ENCODE assay signal across 20 mouse cellular contexts in the genomic region with DNA sequence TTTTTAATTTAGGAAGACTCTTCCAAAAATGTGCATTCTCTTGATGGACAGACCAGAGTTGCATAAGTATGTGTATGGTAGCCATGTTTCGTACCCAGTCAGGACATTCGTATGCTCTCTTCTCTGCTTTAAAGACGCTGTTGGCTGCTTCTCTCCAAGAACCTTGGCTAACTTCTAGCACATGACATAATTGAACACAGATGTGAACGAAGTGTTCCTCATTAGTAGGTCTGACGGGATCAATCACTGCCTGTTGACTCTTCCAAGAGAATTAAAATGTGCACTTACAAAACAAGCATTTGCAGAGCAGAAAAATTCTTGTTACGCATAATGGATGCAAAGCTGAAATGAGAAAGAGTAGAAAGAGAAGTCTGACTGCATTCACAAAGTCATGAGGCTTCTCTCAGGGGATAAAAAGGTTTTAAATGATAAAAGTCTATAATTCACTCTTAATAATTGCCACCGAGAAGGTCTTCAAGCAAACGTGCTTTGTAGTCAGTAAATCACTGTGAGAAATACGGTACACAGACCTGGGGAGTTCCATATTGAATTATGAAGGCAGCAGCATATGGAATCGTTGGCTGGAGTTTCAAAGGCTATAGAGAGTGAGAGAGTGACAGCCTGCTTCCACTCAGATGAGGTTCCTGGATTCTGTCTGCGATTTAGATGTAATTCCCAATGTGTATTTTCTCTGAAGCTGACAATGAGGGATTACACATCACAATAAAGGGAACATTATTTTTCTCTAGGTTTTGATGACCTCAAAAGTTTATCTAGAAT.
DNase-seq lines count a peak whose midpoint lies in the region; ATAC-seq and TF ChIP-seq lines count a peak whose summit lies in the region.
"Had no signal": no experiment of that assay in that cellular context is flagged by ENCODE, and none has a peak within 500 bp of the region (broad histone marks: within the 10 kb centered on the region; RNA-seq: fewer than 3 reads in every experiment).

No protein-coding gene starts in this region.

- 40% methylated on average over 11 of the region's 11 CpGs for WGBS in embryonic facial prominence, embryonic 11.5 days
- 45% methylated on average over 11 of the region's 11 CpGs for WGBS in embryonic facial prominence, embryonic 10.5 days
- 25% methylated on average over 11 of the region's 11 CpGs for WGBS in embryonic facial prominence, embryonic 13.5 days
- WGBS in limb, embryonic 14.5 days: 23% methylated on average over 11 of the region's 11 CpGs
- WGBS in midbrain, embryonic 10.5 days: 78% methylated on average over 11 of the region's 11 CpGs

- no peak overlapping the region for H3K4me2 ChIP-seq in embryonic facial prominence, embryonic 11.5 days (ENCODE audit: low read depth, low read length)
- H3K4me2 ChIP-seq in embryonic facial prominence, embryonic 13.5 days: peak overlapping the region; percentile 23; the same call in 1 of the 2 replicates
- no peak overlapping the region for H3K4me2 ChIP-seq in limb, embryonic 14.5 days (replicated peaks; ENCODE audit: low read depth, low read length, severe bottlenecking)
- H3K4me2 ChIP-seq: midbrain, embryonic 11.5 days had no signal

- H3K4me3 ChIP-seq in embryonic facial prominence, embryonic 11.5 days (ENCODE audit: low read depth, low read length): no peak overlapping the region
- no peak overlapping the region for H3K4me3 ChIP-seq in embryonic facial prominence, embryonic 10.5 days
- no peak overlapping the region for H3K4me3 ChIP-seq in embryonic facial prominence, embryonic 13.5 days
- no peak overlapping the region for H3K4me3 ChIP-seq in limb, embryonic 14.5 days (replicated peaks; ENCODE audit: low read length)
- no peak overlapping the region for H3K4me3 ChIP-seq in midbrain, embryonic 10.5 days
- H3K4me3 ChIP-seq: erythroblast, embryonic 14.5 days; gastrocnemius, adult 2 months; layer of hippocampus, adult 2 months had no signal

- H3K9me3 ChIP-seq in embryonic facial prominence, embryonic 11.5 days (replicated peaks; ENCODE audit: control insufficient read depth, low read length): no peaks in the 10 kb centered on the region
- no peaks in the 10 kb centered on the region for H3K9me3 ChIP-seq in embryonic facial prominence, embryonic 10.5 days
- no peaks in the 10 kb centered on the region for H3K9me3 ChIP-seq in embryonic facial prominence, embryonic 13.5 days
- H3K9me3 ChIP-seq in limb, embryonic 14.5 days (ENCODE audit: control insufficient read depth, low read length): no peaks in the 10 kb centered on the region
- H3K9me3 ChIP-seq in midbrain, embryonic 10.5 days (replicated peaks): no peaks in the 10 kb centered on the region

- no peak for TF ChIP-seq CTCF in brain, embryonic 14.5 days (IDR thresholded peaks at IDR 0.05; ENCODE audit: borderline replicate concordance, extremely low read depth, insufficient read depth, insufficient read length)

- H3K9ac ChIP-seq in embryonic facial prominence, embryonic 11.5 days (replicated peaks; ENCODE audit: low read length): no peak overlapping the region
- no peak overlapping the region for H3K9ac ChIP-seq in embryonic facial prominence, embryonic 13.5 days
- no peak overlapping the region for H3K9ac ChIP-seq in limb, embryonic 14.5 days (ENCODE audit: low read depth, low read length, severe bottlenecking)

- H3K27ac ChIP-seq in embryonic facial prominence, embryonic 11.5 days (replicated peaks; ENCODE audit: low read depth, low read length): no peak overlapping the region
- H3K27ac ChIP-seq in embryonic facial prominence, embryonic 10.5 days (replicated peaks): no peak overlapping the region
- H3K27ac ChIP-seq in embryonic facial prominence, embryonic 13.5 days: no peak overlapping the region; the same call in 1 of the 2 replicates
- no peak overlapping the region for H3K27ac ChIP-seq in limb, embryonic 14.5 days (replicated peaks; ENCODE audit: low read depth, low read length)
- no peak overlapping the region for H3K27ac ChIP-seq in midbrain, embryonic 10.5 days (replicated peaks)
- H3K27ac ChIP-seq: gastrocnemius, adult 2 months; layer of hippocampus, adult 2 months had no signal

- DNase-seq in embryonic facial prominence, embryonic 11.5 days (ENCODE audit: low spot score): peak; percentile 43
- no peak for DNase-seq in embryonic facial prominence, embryonic 10.5 days (ENCODE audit: low spot score)
- peak; percentile 45 for DNase-seq in brain, embryonic 14.5 days (ENCODE audit: low read depth)
- peak; percentile 57 for DNase-seq in limb, embryonic 14.5 days (ENCODE audit: low spot score)
- no peak for DNase-seq in midbrain, embryonic 10.5 days (ENCODE audit: low spot score)
- DNase-seq: adrenal gland, adult 8-10 months; cerebellum, adult 9-11 months; gastrocnemius, adult 2 months; kidney, adult 9 months; kidney, postnatal 25 days; lung, postnatal 4 days; thymus, postnatal 36 days had no signal

- H3K27me3 ChIP-seq in embryonic facial prominence, embryonic 11.5 days (ENCODE audit: control insufficient read depth, insufficient read depth, low read length): no peaks in the 10 kb centered on the region
- H3K27me3 ChIP-seq in embryonic facial prominence, embryonic 10.5 days (replicated peaks; ENCODE audit: low read depth, poor library complexity, severe bottlenecking): no peaks in the 10 kb centered on the region
- no peaks in the 10 kb centered on the region for H3K27me3 ChIP-seq in embryonic facial prominence, embryonic 13.5 days
- H3K27me3 ChIP-seq in limb, embryonic 14.5 days (ENCODE audit: control insufficient read depth, insufficient read depth, low read length): no peaks in the 10 kb centered on the region
- H3K27me3 ChIP-seq in midbrain, embryonic 10.5 days (ENCODE audit: low read depth, poor library complexity, severe bottlenecking): no peaks in the 10 kb centered on the region

- H3K36me3 ChIP-seq in embryonic facial prominence, embryonic 11.5 days (replicated peaks; ENCODE audit: control insufficient read depth, insufficient read depth, low read depth, low read length): no peaks in the 10 kb centered on the region
- H3K36me3 ChIP-seq in embryonic facial prominence, embryonic 10.5 days (replicated peaks): no peaks in the 10 kb centered on the region
- no peaks in the 10 kb centered on the region for H3K36me3 ChIP-seq in embryonic facial prominence, embryonic 13.5 days
- no peaks in the 10 kb centered on the region for H3K36me3 ChIP-seq in limb, embryonic 14.5 days (ENCODE audit: control insufficient read depth, insufficient read depth, low read length)
- H3K36me3 ChIP-seq in midbrain, embryonic 10.5 days: no peaks in the 10 kb centered on the region

- H3K4me1 ChIP-seq in embryonic facial prominence, embryonic 11.5 days (ENCODE audit: control insufficient read depth, insufficient read depth, low read length): no peaks in the 10 kb centered on the region
- peaks cover 7% of the 10 kb centered on the region; the same call in 1 of the 2 replicates for H3K4me1 ChIP-seq in embryonic facial prominence, embryonic 10.5 days
- H3K4me1 ChIP-seq in embryonic facial prominence, embryonic 13.5 days: no peaks in the 10 kb centered on the region
- no peaks in the 10 kb centered on the region for H3K4me1 ChIP-seq in limb, embryonic 14.5 days (ENCODE audit: control insufficient read depth, insufficient read depth, low read length)
- no peaks in the 10 kb centered on the region for H3K4me1 ChIP-seq in midbrain, embryonic 10.5 days

- no peak for ATAC-seq in embryonic facial prominence, embryonic 11.5 days (replicated peaks; ENCODE audit: insufficient number of reproducible peaks, low FRiP score, low TSS enrichment, low read depth)
- ATAC-seq in embryonic facial prominence, embryonic 13.5 days (ENCODE audit: insufficient number of reproducible peaks, insufficient read depth, low FRiP score, low TSS enrichment, low read depth): no peak
- ATAC-seq in limb, embryonic 14.5 days (ENCODE audit: low FRiP score, low read depth): no peak
- no peak for ATAC-seq in megakaryocyte, adult 5-6 weeks (ENCODE audit: poor library complexity, severe bottlenecking)
- ATAC-seq: activated CD4-positive, CD25-positive, alpha-beta regulatory T cell, adult 4 months; hindbrain, embryonic 16.5 days; intestine, embryonic 16.5 days had no signal

- no peak for TF ChIP-seq POLR2A in brain, embryonic 14.5 days (IDR thresholded peaks at IDR 0.05; ENCODE audit: borderline replicate concordance, extremely low read depth, insufficient read depth, insufficient read length, poor library complexity, severe bottlenecking)
- no peak for TF ChIP-seq POLR2A in limb, embryonic 14.5 days (IDR thresholded peaks at IDR 0.05; ENCODE audit: borderline replicate concordance, extremely low read depth, insufficient read depth, insufficient read length)

Comparison
In these comparisons a context has a peak if more than half of its experiments do, and no peak if none do; other contexts are left out.
1. DNase-seq: peak in embryonic facial prominence, embryonic 11.5 days (single experiment), brain, embryonic 14.5 days (single experiment) and limb, embryonic 14.5 days (single experiment); none in embryonic facial prominence, embryonic 10.5 days (single experiment) and midbrain, embryonic 10.5 days (single experiment).